19 mouse cellular contexts compared by ENCODE assay signal in genomic region chr19:27935453-27935852, GRCm38 (mm10).
DNase-seq lines count a peak whose midpoint lies in the region; ATAC-seq and TF ChIP-seq lines count a peak whose summit lies in the region.
"Had no signal": no experiment of that assay in that cellular context is flagged by ENCODE, and none has a peak within 500 bp of the region (broad histone marks: within the 10 kb centered on the region; RNA-seq: fewer than 3 reads in every experiment).

No protein-coding gene starts in this region.

- H3K27ac ChIP-seq in forebrain, embryonic 16.5 days (ENCODE audit: low read length): no peak overlapping the region
- no peak overlapping the region for H3K27ac ChIP-seq in forebrain, embryonic 10.5 days
- H3K27ac ChIP-seq in limb, embryonic 14.5 days (replicated peaks; ENCODE audit: low read depth, low read length): no peak overlapping the region
- H3K27ac ChIP-seq in limb, embryonic 10.5 days: no peak overlapping the region
- H3K27ac ChIP-seq in neural tube, embryonic 15.5 days (replicated peaks): 0 out of 2 replicates have a peak overlapping the region, but pooled peaks have one; percentile 2
- H3K27ac ChIP-seq: gastrocnemius, adult 2 months had no signal

- H3K9me3 ChIP-seq in forebrain, embryonic 16.5 days (ENCODE audit: control insufficient read depth, low read length): no peaks in the 10 kb centered on the region
- H3K9me3 ChIP-seq in forebrain, embryonic 10.5 days: no peaks in the 10 kb centered on the region
- H3K9me3 ChIP-seq in limb, embryonic 14.5 days (ENCODE audit: control insufficient read depth, low read length): no peaks in the 10 kb centered on the region
- H3K9me3 ChIP-seq in limb, embryonic 10.5 days (replicated peaks): no peaks in the 10 kb centered on the region
- H3K9me3 ChIP-seq in neural tube, embryonic 15.5 days (replicated peaks): no peaks in the 10 kb centered on the region
- H3K9me3 ChIP-seq: G1E had no signal

- peaks cover 8% of the 10 kb centered on the region for H3K4me1 ChIP-seq in forebrain, embryonic 16.5 days (replicated peaks; ENCODE audit: control insufficient read depth, insufficient read depth, low read length)
- H3K4me1 ChIP-seq in forebrain, embryonic 10.5 days: 0 out of 2 replicates have a peak, but pooled peaks cover 4% of the 10 kb centered on the region
- H3K4me1 ChIP-seq in limb, embryonic 14.5 days (ENCODE audit: control insufficient read depth, insufficient read depth, low read length): no peaks in the 10 kb centered on the region
- H3K4me1 ChIP-seq in limb, embryonic 10.5 days: 0 out of 2 replicates have a peak, but pooled peaks cover 4% of the 10 kb centered on the region
- 0 out of 2 replicates have a peak, but pooled peaks cover 5% of the 10 kb centered on the region for H3K4me1 ChIP-seq in neural tube, embryonic 15.5 days

- no peak overlapping the region for H3K4me3 ChIP-seq in forebrain, embryonic 16.5 days (replicated peaks; ENCODE audit: low read length)
- no peak overlapping the region for H3K4me3 ChIP-seq in forebrain, embryonic 10.5 days
- no peak overlapping the region for H3K4me3 ChIP-seq in limb, embryonic 14.5 days (replicated peaks; ENCODE audit: low read length)
- no peak overlapping the region for H3K4me3 ChIP-seq in limb, embryonic 10.5 days
- no peak overlapping the region for H3K4me3 ChIP-seq in neural tube, embryonic 15.5 days (replicated peaks)
- H3K4me3 ChIP-seq: gastrocnemius, adult 2 months had no signal

- no peaks in the 10 kb centered on the region for H3K27me3 ChIP-seq in forebrain, embryonic 16.5 days (replicated peaks; ENCODE audit: control insufficient read depth, insufficient read depth, low read length)
- no peaks in the 10 kb centered on the region for H3K27me3 ChIP-seq in forebrain, embryonic 10.5 days (ENCODE audit: poor library complexity, severe bottlenecking)
- no peaks in the 10 kb centered on the region for H3K27me3 ChIP-seq in limb, embryonic 14.5 days (ENCODE audit: control insufficient read depth, insufficient read depth, low read length)
- no peaks in the 10 kb centered on the region for H3K27me3 ChIP-seq in limb, embryonic 10.5 days (ENCODE audit: low read depth, poor library complexity, severe bottlenecking)
- H3K27me3 ChIP-seq in neural tube, embryonic 15.5 days (replicated peaks): no peaks in the 10 kb centered on the region
- H3K27me3 ChIP-seq: CH12.LX had no signal

- ATAC-seq in forebrain, embryonic 16.5 days: peak; percentile 58; the same call in 1 of the 2 replicates
- no peak for ATAC-seq in limb, embryonic 14.5 days (ENCODE audit: low FRiP score, low read depth)
- ATAC-seq in neural tube, embryonic 15.5 days (ENCODE audit: low FRiP score): no peak
- ATAC-seq: intestine, postnatal 0 days had no signal

- H3K9ac ChIP-seq in forebrain, embryonic 16.5 days (replicated peaks; ENCODE audit: low read depth, low read length): no peak overlapping the region
- no peak overlapping the region for H3K9ac ChIP-seq in limb, embryonic 14.5 days (ENCODE audit: low read depth, low read length, severe bottlenecking)
- no peak overlapping the region for H3K9ac ChIP-seq in neural tube, embryonic 15.5 days (replicated peaks)

- WGBS in forebrain, embryonic 16.5 days: 10% methylated on average over 3 of the region's 3 CpGs
- WGBS in forebrain, embryonic 10.5 days: 78% methylated on average over 3 of the region's 3 CpGs
- 75% methylated on average over 3 of the region's 3 CpGs for WGBS in limb, embryonic 14.5 days
- WGBS in limb, embryonic 10.5 days: 91% methylated on average over 3 of the region's 3 CpGs
- 47% methylated on average over 3 of the region's 3 CpGs for WGBS in neural tube, embryonic 15.5 days

- TF ChIP-seq POLR2A in limb, embryonic 14.5 days (IDR thresholded peaks at IDR 0.05; ENCODE audit: borderline replicate concordance, extremely low read depth, insufficient read depth, insufficient read length): no peak

- H3K36me3 ChIP-seq in forebrain, embryonic 16.5 days (ENCODE audit: control insufficient read depth, insufficient read depth): no peaks in the 10 kb centered on the region
- H3K36me3 ChIP-seq in forebrain, embryonic 10.5 days (replicated peaks): peaks cover 5% of the 10 kb centered on the region
- H3K36me3 ChIP-seq in limb, embryonic 14.5 days (ENCODE audit: control insufficient read depth, insufficient read depth, low read length): no peaks in the 10 kb centered on the region
- no peaks in the 10 kb centered on the region for H3K36me3 ChIP-seq in limb, embryonic 10.5 days
- no peaks in the 10 kb centered on the region for H3K36me3 ChIP-seq in neural tube, embryonic 15.5 days

- no peak for DNase-seq in forebrain, embryonic 10.5 days (ENCODE audit: extremely low spot score, low spot score)
- DNase-seq in limb, embryonic 14.5 days (ENCODE audit: low spot score): peak; percentile 5
- no peak for DNase-seq in limb, embryonic 10.5 days (ENCODE audit: low spot score)
- DNase-seq in neural tube, embryonic 10.5 days (ENCODE audit: extremely low spot score, low spot score): no peak
- DNase-seq in adrenal gland, adult 8-10 months: no peak
- DNase-seq: adrenal gland, postnatal 14 days; B cell, adult 2 months; cerebellum, adult 9-10 months; gastrocnemius, adult 2 months; kidney, postnatal 36 days; liver; lung, postnatal 10 days; thymus, adult 18-20 months; thymus, postnatal 36 days had no signal

- H3K4me2 ChIP-seq in forebrain, embryonic 16.5 days (ENCODE audit: low read length): no peak overlapping the region
- H3K4me2 ChIP-seq in limb, embryonic 14.5 days (replicated peaks; ENCODE audit: low read depth, low read length, severe bottlenecking): no peak overlapping the region
- H3K4me2 ChIP-seq in neural tube, embryonic 15.5 days: no peak overlapping the region
